Mouse (Mus musculus): ENCODE measurements around the gene Sri. TPM values are rescaled to one million over a fixed set of nuclear protein-coding genes. Genes with fewer than 3 reads are reported as not detected.
A peak's percentile ranks its signal among the peaks of the same experiment; 100 is the strongest.
"Not testable (repeated sequence)": the region's sequence is repeated elsewhere in the genome, so short reads cannot be mapped to it uniquely, and the experiment has no call there.

Sri gene
- 162 and 167 TPM in 2 replicates for polyA plus RNA-seq (2014; fragmentation: Nextera tagmentation; extraction: Ambion mirVana)

GRCm38 (mm10) chr5:8045855-8046254, at the start of gene Sri:
Sri (plus strand) TSS chr5:8046078.
- Histone ChIP-seq H3K9me3 (ENCODE audit: control insufficient read depth, low read length) (no peaks in the 10 kb centered on the region), H3K4me1 (ENCODE audit: control insufficient read depth, insufficient read depth, low read length) (no peaks in the 10 kb centered on the region), H3K36me3 (ENCODE audit: control insufficient read depth, insufficient read depth, low read length) (no peaks in the 10 kb centered on the region), H3K4me3 (ENCODE audit: low read depth, low read length) (no peak within 1 kb of the TSS), H3K27me3 (ENCODE audit: control insufficient read depth, insufficient read depth, low read length) (no peaks in the 10 kb centered on the region), H3K4me2 (no peak within 1 kb of the TSS), H3K27ac (ENCODE audit: low read depth, low read length) (no peak within 1 kb of the TSS), H3K9ac (ENCODE audit: low read length) (no peak within 1 kb of the TSS)
- 85% methylated on average over 6 of the region's 6 CpGs for WGBS
- DNase-seq (ENCODE audit: low spot score, missing footprints) (no peak), ATAC-seq (ENCODE audit: low FRiP score) (no peak)

DNA sequence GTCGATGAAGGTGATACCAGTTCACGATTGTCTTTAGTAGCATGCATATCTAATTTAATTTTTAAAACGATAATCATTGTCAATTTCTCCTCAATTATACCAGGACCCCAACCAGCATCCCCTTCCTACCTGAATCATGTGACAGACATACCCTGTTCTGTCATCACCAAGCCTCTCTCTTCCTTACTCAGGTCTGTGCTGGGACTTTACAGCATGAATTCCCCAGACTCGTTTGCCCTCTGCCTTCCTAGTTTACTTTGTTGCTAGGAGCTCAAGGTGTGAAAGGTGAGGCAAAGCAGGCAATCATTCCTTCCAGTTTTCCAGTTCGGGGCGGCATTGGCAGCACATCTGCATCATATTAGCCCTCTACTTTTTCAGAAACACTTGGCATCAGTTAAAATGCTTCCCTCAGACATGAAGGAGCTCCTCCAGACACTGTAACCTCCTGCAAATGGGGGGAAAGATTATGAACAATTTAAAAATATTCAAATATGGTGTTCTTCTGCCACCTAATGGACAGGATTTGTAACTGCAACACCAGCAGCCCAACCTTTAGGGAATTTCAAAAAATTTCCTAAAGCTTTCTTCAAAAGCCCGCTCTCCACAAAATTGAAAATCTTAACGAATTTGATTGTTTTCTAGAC, 49.4 kb upstream of the Sri start:
- no peak overlapping the region for H3K4me2 ChIP-seq
- ATAC-seq (ENCODE audit: low FRiP score) = peak; percentile 62
- peak; percentile 86 for DNase-seq (ENCODE audit: low spot score, missing footprints)
- no peaks in the 10 kb centered on the region for H3K4me1 ChIP-seq (ENCODE audit: control insufficient read depth, insufficient read depth, low read length)
- 56% methylated on average over 8 of the region's 8 CpGs for WGBS
- H3K4me3 ChIP-seq (ENCODE audit: low read depth, low read length) = no peak overlapping the region
- H3K27ac ChIP-seq (ENCODE audit: low read depth, low read length) = no peak overlapping the region
- no peaks in the 10 kb centered on the region for H3K27me3 ChIP-seq (ENCODE audit: control insufficient read depth, insufficient read depth, low read length)
- H3K9me3 ChIP-seq (ENCODE audit: control insufficient read depth, low read length) = no peaks in the 10 kb centered on the region
- no peak overlapping the region for H3K9ac ChIP-seq (ENCODE audit: low read length)
- no peaks in the 10 kb centered on the region for H3K36me3 ChIP-seq (ENCODE audit: control insufficient read depth, insufficient read depth, low read length)

- WGBS = 89% methylated on average over 2 of the region's 2 CpGs
- ATAC-seq (ENCODE audit: low FRiP score) = no peak
These were observed 48.8 kb upstream of the Sri start for GRCm38 (mm10) chr5:7997086-7997485.

GRCm38 (mm10) chr5:8000466-8000865, 45.4 kb upstream of the Sri start:
- DNase-seq (ENCODE audit: low spot score, missing footprints) (no peak), ATAC-seq (ENCODE audit: low FRiP score) (0 out of 2 replicates have a peak, but pooled peaks have one; percentile 31)
- Histone ChIP-seq H3K9ac (ENCODE audit: low read length) (no peak overlapping the region), H3K27me3 (ENCODE audit: control insufficient read depth, insufficient read depth, low read length) (no peaks in the 10 kb centered on the region), H3K4me2 (no peak overlapping the region), H3K4me3 (ENCODE audit: low read depth, low read length) (no peak overlapping the region), H3K9me3 (ENCODE audit: control insufficient read depth, low read length) (no peaks in the 10 kb centered on the region), H3K4me1 (ENCODE audit: control insufficient read depth, insufficient read depth, low read length) (no peaks in the 10 kb centered on the region), H3K27ac (ENCODE audit: low read depth, low read length) (no peak overlapping the region), H3K36me3 (ENCODE audit: control insufficient read depth, insufficient read depth, low read length) (no peaks in the 10 kb centered on the region)
- WGBS = 87% methylated on average over 10 of the region's 10 CpGs

More at GRCm38 (mm10) chr5:7997086-7997485, 48.8 kb upstream of the Sri start:
- H3K4me1 ChIP-seq (ENCODE audit: control insufficient read depth, insufficient read depth, low read length) = no peaks in the 10 kb centered on the region
- H3K4me3 ChIP-seq (ENCODE audit: low read depth, low read length) = no peak overlapping the region
- no peak for DNase-seq (ENCODE audit: low spot score, missing footprints)
- H3K36me3 ChIP-seq (ENCODE audit: control insufficient read depth, insufficient read depth, low read length) = no peaks in the 10 kb centered on the region
- no peak overlapping the region for H3K4me2 ChIP-seq
- H3K9me3 ChIP-seq (ENCODE audit: control insufficient read depth, low read length) = no peaks in the 10 kb centered on the region
- no peak overlapping the region for H3K9ac ChIP-seq (ENCODE audit: low read length)
- no peak overlapping the region for H3K27ac ChIP-seq (ENCODE audit: low read depth, low read length)
- H3K27me3 ChIP-seq (ENCODE audit: control insufficient read depth, insufficient read depth, low read length) = no peaks in the 10 kb centered on the region

DNA sequence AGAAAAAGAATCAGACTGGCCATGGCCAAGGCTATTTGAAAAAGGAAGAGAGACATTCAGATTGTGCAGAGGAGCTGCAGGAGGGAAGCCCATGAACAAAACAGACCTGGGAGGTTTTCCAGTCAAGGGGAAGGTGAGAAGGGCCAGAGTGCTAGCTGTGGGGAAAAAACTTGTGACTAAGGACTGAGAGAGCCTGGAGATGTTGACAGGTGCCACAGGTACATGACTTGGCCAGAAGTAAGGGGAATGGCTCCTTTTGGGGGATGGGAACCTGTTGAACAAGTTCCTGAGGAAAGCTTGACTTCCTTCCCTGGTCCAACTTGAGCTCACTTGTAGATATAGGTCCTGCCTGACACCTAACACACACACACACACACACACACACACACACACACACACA, 43.1 kb upstream of the Sri start:
- no peaks in the 10 kb centered on the region for H3K36me3 ChIP-seq (ENCODE audit: control insufficient read depth, insufficient read depth, low read length)
- DNase-seq (ENCODE audit: low spot score, missing footprints) = no peak
- no peaks in the 10 kb centered on the region for H3K27me3 ChIP-seq (ENCODE audit: control insufficient read depth, insufficient read depth, low read length)
- no peak overlapping the region for H3K27ac ChIP-seq (ENCODE audit: low read depth, low read length)
- no peak overlapping the region for H3K9ac ChIP-seq (ENCODE audit: low read length)
- no peaks in the 10 kb centered on the region for H3K9me3 ChIP-seq (ENCODE audit: control insufficient read depth, low read length)
- no peaks in the 10 kb centered on the region for H3K4me1 ChIP-seq (ENCODE audit: control insufficient read depth, insufficient read depth, low read length)
- H3K4me3 ChIP-seq (ENCODE audit: low read depth, low read length) = no peak overlapping the region
- ATAC-seq (ENCODE audit: low FRiP score) = no peak
- H3K4me2 ChIP-seq = no peak overlapping the region

DNA sequence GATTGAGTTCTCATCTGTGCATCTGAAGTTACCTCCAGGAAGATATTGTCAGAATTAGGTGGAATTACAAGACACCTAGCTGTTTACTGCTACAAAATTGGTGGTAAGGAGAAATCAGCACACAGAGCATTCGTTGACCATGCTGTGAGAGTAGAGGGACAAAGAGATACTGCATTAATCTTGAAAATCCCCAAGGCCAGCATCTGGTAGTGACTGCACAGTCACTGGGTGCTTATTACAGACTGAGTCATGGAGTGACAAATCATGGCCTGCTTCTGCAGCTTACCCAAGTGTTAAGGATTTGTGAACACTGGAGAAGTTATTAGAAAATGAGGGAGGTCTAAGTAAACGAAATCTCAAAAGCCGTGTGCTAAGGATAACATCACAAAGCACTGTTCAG, 32.6 kb upstream of the Sri start:
- DNase-seq (ENCODE audit: low spot score, missing footprints) (no peak), ATAC-seq (ENCODE audit: low FRiP score) (no peak)
- no peak overlapping the region for H3K9ac ChIP-seq (ENCODE audit: low read length)
- H3K4me3 ChIP-seq (ENCODE audit: low read depth, low read length) = no peak overlapping the region
- no peak overlapping the region for H3K4me2 ChIP-seq
- no peaks in the 10 kb centered on the region for H3K9me3 ChIP-seq (ENCODE audit: control insufficient read depth, low read length)
- H3K4me1 ChIP-seq (ENCODE audit: control insufficient read depth, insufficient read depth, low read length) = no peaks in the 10 kb centered on the region
- no peaks in the 10 kb centered on the region for H3K36me3 ChIP-seq (ENCODE audit: control insufficient read depth, insufficient read depth, low read length)
- no peaks in the 10 kb centered on the region for H3K27me3 ChIP-seq (ENCODE audit: control insufficient read depth, insufficient read depth, low read length)
- H3K27ac ChIP-seq (ENCODE audit: low read depth, low read length) = no peak overlapping the region
- WGBS = 81% methylated on average over 3 of the region's 3 CpGs

- H3K4me1 ChIP-seq (ENCODE audit: control insufficient read depth, insufficient read depth, low read length); H3K9ac ChIP-seq (ENCODE audit: low read length); H3K4me3 ChIP-seq (ENCODE audit: low read depth, low read length); H3K27ac ChIP-seq (ENCODE audit: low read depth, low read length); H3K9me3 ChIP-seq (ENCODE audit: control insufficient read depth, low read length); H3K36me3 ChIP-seq (ENCODE audit: control insufficient read depth, insufficient read depth, low read length); ATAC-seq (ENCODE audit: low FRiP score); H3K4me2 ChIP-seq; DNase-seq (ENCODE audit: low spot score, missing footprints); H3K27me3 ChIP-seq (ENCODE audit: control insufficient read depth, insufficient read depth, low read length): not testable (repeated sequence)
- WGBS = 92% methylated on average over 6 of the region's 6 CpGs
These were observed 11.3 kb upstream of the Sri start for GRCm38 (mm10) chr5:8034596-8034995.

DNA sequence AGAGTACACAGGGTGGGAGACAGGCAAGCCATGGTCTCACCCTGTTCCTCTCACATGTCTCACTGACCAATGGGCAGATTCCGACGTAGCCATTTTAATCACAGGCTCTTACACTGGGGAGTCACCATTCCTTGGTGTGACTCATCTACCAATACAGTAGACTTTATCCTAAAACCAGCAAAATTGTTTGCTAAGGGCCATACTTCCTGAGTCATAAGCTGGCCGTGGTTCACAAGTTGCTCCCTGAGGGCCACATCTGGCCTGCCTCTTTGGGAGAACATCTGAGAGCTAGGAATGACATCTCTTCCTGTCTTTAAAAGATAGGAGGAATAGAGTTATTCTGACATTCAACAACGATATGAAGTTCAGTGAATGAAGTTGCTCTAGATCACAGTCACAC, 7.9 kb downstream of the Sri start:
- Histone ChIP-seq H3K4me2 (no peak overlapping the region), H3K36me3 (ENCODE audit: control insufficient read depth, insufficient read depth, low read length) (no peaks in the 10 kb centered on the region), H3K9ac (ENCODE audit: low read length) (no peak overlapping the region), H3K9me3 (ENCODE audit: control insufficient read depth, low read length) (no peaks in the 10 kb centered on the region), H3K27me3 (ENCODE audit: control insufficient read depth, insufficient read depth, low read length) (no peaks in the 10 kb centered on the region), H3K4me3 (ENCODE audit: low read depth, low read length) (no peak overlapping the region), H3K4me1 (ENCODE audit: control insufficient read depth, insufficient read depth, low read length) (peaks cover 9% of the 10 kb centered on the region; the same call in 1 of the 2 replicates), H3K27ac (ENCODE audit: low read depth, low read length) (no peak overlapping the region)
- no peak for DNase-seq (ENCODE audit: low spot score, missing footprints)
- 94% methylated on average over 4 of the region's 4 CpGs for WGBS
- no peak for ATAC-seq (ENCODE audit: low FRiP score)

GRCm38 (mm10) chr5:8055721-8056129, 9.8 kb downstream of the Sri start:
- ATAC-seq (ENCODE audit: low FRiP score) (peak; percentile 36), DNase-seq (ENCODE audit: low spot score, missing footprints) (peak; percentile 87)
- WGBS = 46% methylated on average over 8 of the region's 8 CpGs
- peaks cover 9% of the 10 kb centered on the region; the same call in 1 of the 2 replicates for H3K4me1 ChIP-seq (ENCODE audit: control insufficient read depth, insufficient read depth, low read length)
- H3K9ac ChIP-seq (ENCODE audit: low read length) = peak overlapping the region; percentile 86
- no peaks in the 10 kb centered on the region for H3K27me3 ChIP-seq (ENCODE audit: control insufficient read depth, insufficient read depth, low read length)
- H3K9me3 ChIP-seq (ENCODE audit: control insufficient read depth, low read length) = no peaks in the 10 kb centered on the region
- H3K36me3 ChIP-seq (ENCODE audit: control insufficient read depth, insufficient read depth, low read length) = no peaks in the 10 kb centered on the region
- peak overlapping the region; percentile 73 for H3K4me3 ChIP-seq (ENCODE audit: low read depth, low read length)
- no peak overlapping the region for H3K27ac ChIP-seq (ENCODE audit: low read depth, low read length)
- peak overlapping the region; percentile 69 for H3K4me2 ChIP-seq

Measured in midbrain, embryonic 11.5 days (tissue).